Mouse (Mus musculus) lung, adult 2 months (tissue): Measurements from ENCODE around the gene Dock9.

Source experiments
- CTCF ChIP-seq: fragments of 200-500 bp; IDR thresholded peaks from 2 replicates; pipeline ENCODE4 v1.5.1; 2011; ENCODE audit warnings: mild to moderate bottlenecking, low read length, control low read depth; ENCODE audit not compliant: insufficient read depth
- POLR2A ChIP-seq: fragments of 200-500 bp; IDR thresholded peaks from 2 replicates; pipeline ENCODE4 v1.6.1; 2011; ENCODE audit warnings: low read depth, mild to moderate bottlenecking, control low read depth, low read length, borderline replicate concordance; ENCODE audit errors: extremely low read depth

GRCm38 (mm10) chr14:121611098-121611497, 186.5 kb downstream of the Dock9 start:
- TF ChIP-seq POLR2A (no peak), CTCF (no peak)
